Mouse (Mus musculus): ENCODE measurements at regions not wholly inside any gene's neighbourhood (a gene's known extent, or its start where the extent isn't known, plus 50 kb on each side); places are given as distances from the start of the nearest gene placed in this dataset.

DNA sequence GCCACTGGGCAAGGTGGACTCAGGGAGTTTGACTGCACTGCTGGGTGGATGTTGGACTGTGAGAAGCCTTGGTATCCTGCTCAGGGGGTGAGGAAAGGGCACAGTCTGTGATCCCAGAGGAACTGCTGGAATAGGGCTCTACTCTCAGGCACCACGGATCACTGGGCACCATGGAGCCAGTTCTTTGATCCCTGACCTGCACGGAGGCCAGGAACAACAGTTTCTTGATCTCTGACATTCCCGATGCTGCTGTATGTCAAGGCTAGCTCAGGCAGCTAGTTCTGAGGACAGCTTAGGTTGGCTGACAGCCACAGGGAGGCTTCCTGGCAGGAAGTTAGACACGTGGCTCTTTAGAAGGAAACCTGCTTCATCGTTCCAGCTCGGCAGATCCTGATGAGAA is 289.5 kb upstream of the Slit2 start:
- no peak for ATAC-seq (replicated peaks; ENCODE audit: poor library complexity)

DNA sequence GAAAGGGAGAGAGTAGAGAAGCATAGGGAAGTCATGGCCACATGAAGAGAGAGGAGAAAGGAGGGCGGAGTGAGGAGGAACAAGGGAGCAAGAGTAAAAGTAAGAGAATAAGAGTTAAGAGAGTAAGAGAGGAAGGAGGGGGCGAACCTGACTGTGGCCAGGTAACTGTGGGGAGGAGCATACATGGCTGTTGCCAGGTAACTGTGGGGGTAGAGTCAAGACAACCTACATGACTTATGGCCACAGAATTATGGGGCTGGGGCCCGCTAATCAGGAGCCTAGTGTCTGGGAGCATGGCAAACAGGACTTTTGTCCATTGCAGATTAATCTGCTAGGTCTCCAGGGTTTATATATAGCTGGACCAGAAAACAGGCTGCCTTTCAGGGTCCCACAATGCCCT is 289.0 kb upstream of the Slit2 start:
- ATAC-seq (replicated peaks; ENCODE audit: poor library complexity): no peak

DNA sequence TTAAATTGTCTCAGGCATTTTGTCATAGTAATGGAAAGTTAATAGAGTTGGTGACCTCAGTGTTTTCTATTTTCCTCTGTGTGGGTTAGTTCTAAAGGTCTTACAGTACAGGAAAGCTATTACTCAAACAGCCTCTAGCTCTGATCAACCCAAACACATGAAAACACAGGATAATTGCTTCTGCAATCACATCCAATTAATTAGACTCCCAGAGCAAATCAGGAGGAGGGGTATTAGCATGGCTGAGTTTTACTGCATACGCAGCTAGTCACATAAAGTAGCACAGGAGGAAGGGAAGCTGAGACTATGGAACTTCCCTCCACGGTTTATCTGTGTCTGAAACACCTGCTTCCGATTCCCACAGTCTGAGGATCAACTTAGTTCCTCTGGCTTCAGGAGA is 288.3 kb upstream of the Slit2 start:
- ATAC-seq (replicated peaks; ENCODE audit: poor library complexity): no peak

DNA sequence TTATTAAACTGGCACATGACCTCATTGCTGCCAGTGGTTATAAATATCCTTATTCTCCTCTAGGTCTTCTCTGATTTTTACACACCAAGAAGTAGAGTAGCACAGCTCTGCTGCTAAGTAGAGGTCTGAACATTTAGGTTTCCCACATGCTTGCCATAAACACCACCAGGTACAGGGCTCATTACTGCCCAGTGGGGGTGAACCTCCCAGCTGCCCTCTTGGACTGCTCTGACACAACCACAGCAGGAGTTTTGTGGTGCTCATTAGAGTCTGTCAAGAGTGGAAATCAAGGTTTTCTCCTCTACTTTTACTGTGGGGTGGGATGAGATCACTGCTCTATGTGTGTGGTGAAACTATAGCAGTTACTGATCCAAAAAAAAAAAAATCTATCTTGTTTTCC is 271.4 kb upstream of the Slit2 start:
- ATAC-seq (replicated peaks; ENCODE audit: poor library complexity): no peak

DNA sequence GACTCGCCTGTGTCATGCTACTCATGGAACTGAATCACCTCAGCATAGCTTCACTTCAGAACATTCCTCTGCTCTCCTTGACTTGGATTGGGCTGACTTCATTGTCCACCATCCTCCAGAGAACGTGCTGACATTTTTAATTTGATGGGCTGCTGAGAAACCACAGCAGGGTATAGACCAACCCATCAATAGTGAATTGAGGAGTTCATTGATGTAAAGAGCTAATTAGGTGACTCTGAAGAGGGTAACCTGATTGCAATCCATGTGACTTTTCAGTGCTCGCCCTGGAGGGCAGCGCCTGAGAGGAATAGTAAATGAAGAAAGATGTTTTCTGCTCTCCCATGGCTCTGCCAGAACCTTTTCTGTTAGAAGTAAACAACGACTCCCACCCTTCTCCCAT is 268.6 kb upstream of the Slit2 start:
- ATAC-seq (replicated peaks; ENCODE audit: poor library complexity): no peak

DNA sequence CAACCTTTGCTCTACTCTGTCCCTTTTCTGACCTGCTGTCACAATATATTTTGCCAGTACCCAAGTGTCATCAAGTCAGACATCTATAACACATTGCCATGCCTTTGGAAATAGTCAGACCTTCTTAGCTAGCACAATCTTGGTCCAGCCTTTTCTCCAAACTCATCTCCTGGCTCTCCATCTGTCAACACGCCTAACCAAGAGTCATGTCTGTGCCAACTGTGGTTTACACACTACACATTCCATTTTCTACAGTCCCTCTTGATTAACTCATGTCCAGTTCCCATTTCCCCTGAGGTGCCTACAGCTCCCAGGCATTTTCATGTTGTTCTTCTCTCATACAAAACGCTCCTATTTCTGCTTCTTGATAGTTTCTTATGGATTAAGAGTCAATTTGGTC is 258.0 kb upstream of the Slit2 start:
- no peak for ATAC-seq (replicated peaks; ENCODE audit: poor library complexity)

DNA sequence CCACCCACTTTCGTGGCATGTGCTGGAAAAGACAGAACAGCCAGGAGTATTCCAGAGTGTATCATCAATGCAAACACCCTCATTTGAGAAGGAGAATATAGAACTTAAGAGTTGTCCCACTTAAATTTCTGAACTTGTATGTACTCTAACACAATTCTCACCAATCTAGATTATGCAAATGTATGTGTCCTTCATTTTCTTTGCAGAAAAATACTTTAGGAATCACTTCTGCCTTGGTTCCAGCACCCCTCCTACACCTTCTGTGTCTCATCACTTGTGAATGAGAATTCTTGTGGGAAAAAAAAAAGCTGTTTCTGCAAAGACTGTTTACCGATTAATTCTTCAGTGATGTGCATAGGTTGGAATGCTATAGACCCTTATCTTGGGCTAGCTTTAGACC is 240.2 kb upstream of the Slit2 start:
- ATAC-seq (replicated peaks; ENCODE audit: poor library complexity): no peak

DNA sequence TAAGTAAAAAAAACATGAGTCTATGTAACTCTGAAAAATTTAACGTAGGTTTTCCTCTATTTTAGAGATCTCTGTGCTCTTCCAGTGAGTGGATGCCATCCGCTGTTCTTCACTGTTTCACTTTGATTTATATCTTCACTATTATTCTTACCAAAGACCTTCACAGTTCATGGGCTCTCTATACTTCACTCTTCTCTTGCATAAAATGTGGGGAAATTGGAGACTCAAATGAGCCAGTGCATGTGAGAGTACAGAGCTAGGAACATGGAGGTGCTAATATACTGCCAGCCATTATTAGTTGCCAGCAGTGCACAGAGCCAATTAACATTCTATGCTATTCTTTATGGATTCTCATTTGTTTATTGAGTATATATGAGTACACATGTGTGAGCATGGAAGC is 237.8 kb upstream of the Slit2 start:
- ATAC-seq (replicated peaks; ENCODE audit: poor library complexity): no peak

DNA sequence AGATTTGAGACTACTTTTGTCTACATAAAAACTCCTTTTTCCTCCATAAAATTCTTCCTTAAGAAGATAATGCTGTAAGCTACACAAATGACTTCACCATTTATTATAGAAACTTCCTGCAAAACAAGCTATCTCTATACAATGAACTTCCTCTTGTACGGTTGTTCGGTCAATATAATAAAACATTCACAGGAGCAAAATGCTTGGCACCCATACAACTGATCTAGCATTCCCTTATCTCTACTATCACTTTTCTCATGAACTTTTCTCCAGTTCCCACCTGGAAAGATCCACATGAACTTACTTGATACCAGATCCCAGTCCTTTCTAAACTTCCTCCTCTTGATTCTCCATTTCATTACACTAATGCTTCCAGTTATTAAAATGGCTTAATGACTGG is 231.0 kb upstream of the Slit2 start:
- no peak for ATAC-seq (replicated peaks; ENCODE audit: poor library complexity)

DNA sequence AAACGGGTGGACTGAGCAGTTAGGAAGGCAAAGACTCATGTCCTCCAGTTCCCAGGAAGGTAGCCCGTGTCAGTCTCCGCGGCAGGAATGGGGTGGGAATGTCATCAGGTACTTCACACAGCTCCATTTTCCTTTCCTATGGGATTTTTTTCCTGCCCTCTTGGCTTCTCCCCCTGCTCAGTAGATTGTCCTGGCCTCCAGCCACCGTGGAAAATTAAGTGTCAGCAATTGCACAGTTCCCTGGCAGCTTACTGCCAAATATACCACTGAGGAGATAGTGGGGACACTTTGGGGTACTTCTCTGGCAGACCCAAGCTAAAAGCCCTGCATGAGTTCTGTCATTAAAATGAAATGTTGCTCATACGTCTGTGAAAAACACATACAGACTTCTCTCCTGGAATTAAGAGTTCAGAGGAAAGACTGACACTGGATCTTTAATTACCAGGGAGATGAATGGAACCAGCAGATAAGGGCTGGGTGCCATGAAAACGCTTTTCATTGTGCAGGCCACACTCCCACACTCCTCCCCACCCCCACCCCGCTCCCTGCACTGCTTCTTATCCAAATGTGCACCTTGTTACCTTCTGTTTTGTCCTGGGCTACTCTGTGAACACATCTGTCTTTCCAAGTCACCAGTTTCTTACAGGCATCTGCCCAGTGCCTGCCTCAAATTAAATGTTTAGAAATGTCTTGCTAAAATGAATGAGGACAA is 210.1 kb upstream of the Slit2 start:
- ATAC-seq (replicated peaks; ENCODE audit: poor library complexity): no peak

DNA sequence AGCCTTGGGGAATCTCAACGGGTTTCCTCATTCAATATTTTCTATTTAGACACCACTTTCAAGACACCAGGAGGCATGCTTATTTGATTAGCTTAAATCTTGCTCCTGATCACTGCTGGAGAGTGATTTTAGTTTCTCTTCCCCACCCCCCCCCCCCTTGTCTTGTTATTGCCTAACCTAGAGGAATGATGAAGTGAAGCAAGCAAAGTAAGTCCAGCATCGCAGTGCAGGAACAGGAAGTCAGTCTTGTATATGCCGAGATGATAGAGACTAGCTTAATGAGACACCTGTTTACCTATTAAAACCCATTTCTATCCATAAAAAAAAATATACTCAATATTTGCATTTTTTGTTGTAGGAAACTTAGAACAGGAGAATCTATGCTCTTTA is 209.6 kb upstream of the Slit2 start:
- ATAC-seq (replicated peaks; ENCODE audit: poor library complexity): peak; percentile 50

DNA sequence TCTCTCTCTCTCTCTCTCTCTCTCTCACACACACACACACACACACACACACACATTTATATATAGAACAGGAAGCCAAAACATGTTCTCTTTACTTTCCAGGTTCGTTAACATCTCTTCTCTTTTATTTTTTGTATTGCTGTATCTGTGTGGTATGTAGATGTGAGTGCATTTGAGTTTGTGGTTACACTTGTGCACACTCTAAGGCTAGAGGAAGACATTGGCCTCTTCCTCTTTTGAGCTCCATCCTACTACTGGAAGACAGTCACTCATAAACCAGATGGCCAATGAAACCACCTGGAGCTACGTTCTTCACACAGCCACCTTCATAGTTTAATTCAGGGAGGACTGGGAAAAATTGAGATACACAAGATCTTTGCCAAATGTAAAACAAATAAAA is 202.1 kb upstream of the Slit2 start:
- ATAC-seq (replicated peaks; ENCODE audit: poor library complexity): peak; percentile 81

DNA sequence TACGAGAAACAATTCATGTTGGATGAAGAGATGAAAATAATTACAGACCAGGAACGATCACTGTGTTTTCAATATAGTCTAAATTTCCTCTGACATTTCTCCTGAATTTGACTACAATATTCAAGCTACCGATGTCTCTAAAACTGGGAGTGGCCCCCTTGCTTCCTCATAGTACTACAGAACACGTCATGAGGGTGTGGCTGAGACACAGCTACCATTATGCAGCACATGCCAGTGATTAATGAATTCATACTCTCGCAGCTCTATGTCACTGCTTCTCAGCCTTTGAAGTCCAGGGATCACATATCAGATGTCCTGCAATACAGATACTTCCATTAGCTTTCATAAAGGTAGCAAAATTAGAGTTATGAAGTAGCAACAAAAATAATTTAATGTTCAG is 201.3 kb upstream of the Slit2 start:
- ATAC-seq (replicated peaks; ENCODE audit: poor library complexity): no peak

DNA sequence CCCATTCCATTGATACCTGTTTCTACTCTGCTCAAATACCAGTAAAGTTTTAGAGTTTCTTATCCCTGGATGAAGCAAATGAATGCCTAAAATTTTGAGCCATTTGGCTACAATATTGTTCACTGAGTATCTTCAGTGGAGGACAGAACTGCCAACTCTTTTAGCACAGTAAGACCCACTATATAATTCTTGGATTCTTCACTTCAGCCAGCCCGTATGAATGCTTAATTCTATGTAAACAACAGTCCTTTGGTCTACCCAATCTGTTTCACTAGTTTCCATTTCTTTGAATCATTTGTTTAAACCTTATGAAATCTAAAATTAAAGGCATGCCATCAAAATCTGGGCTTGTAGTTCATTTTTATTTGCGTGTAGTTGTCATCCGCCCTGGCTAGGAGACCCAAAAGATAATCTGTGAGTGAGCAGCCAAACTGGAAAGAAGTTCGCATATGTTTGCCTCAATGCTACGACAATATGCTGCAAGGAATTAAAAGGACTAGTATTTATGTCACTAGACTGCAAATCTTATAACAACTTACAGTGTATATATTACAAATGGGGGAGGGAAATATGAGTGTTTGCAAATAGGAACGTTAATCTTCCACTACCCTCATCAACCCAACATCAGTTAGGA is 188.2 kb upstream of the Slit2 start:
- ATAC-seq (replicated peaks; ENCODE audit: poor library complexity): no peak

DNA sequence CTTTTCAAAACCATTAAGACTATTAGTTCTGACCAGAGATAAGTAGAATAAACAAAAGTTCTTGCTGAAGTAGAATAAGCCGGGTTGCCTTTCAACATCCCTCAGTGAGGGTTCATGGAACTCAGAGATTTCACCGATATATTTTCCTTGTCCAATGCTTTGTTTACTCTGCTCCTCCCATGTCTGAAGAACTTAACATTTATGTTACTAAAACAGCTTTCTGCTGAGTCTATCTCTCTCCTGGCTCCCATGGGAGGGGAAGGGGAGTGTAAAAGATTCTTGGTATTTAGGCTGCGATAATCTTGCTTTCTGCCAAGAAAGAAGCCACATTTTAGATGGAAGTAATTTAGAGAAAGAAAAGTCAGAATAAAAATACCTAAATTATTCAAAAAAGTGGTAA is 187.7 kb upstream of the Slit2 start:
- no peak for ATAC-seq (replicated peaks; ENCODE audit: poor library complexity)

DNA sequence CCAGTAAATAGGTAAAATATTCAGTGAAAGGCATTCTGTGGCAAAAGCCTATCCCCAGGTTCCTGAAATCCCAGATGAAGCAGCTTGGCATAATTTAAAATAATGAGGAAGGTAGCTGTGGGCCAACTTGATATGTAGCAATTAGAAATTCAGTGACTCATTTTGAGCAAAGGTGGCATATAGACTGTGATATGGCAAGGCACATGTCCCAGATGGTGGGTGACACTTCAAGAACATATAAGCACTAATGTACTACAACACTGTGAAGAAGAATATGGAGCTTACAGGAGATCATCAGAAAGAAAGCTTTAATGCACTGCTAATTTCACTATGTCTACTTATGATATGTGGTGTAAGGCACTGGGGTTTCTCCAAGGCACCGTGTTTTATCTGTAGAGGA is 162.0 kb upstream of the Slit2 start:
- ATAC-seq (replicated peaks; ENCODE audit: poor library complexity): no peak

DNA sequence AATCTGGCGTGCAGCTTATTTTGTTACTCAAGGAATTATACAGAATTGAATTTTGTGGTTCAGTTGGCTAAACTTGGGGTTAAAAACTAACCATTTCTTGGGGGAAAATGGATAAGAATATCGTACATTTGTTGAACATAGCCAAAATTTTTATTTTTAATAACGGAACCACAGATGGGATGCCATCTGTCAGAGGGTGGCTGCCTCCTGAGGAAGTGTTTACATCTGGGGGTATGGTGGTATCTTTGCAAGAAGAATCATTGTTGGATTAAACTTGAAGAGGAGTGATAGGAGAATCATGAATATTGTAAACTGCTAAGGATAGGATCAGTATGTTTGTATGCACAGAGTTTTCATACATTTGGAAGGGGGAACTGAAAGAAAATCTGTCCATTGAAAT is 144.9 kb upstream of the Slit2 start:
- no peak for ATAC-seq (replicated peaks; ENCODE audit: poor library complexity)

DNA sequence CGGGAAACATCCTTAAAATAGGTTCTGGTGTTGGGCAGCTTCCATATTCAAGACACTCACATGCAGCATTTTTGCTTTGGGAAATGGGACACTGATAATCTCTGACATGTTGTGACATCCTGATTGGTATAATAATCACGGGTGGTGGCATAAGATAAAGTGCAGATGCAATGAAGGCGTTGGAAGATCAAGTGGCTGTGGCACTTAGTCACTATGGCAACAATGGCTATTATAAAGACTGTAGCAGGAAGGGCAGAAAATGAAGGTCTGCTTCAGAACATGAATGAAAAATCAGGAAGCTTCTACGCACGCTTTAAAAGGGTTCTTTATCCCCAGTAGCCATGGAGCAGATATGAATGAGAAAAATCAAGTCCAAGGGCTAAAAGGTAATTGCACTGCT is 113.2 kb upstream of the Slit2 start:
- ATAC-seq (replicated peaks; ENCODE audit: poor library complexity): no peak
